Mouse (Mus musculus) midbrain, embryonic 10.5 days (tissue): ENCODE measurements around the gene Rnf17. TPM values are rescaled to one million over a fixed set of nuclear protein-coding genes. Genes with fewer than 3 reads are reported as not detected.

Experiments used
- DNase-seq: peaks from one replicate; pipeline ENCODE4 v3.0.0-alpha.2; 2017; ENCODE audit warnings: low spot score
- H3K27ac ChIP-seq: fragments of 300-500 bp; sonication (generic); replicated peaks from 2 replicates; pipeline ENCODE4 v1.5.1; 2016; ENCODE audit warnings: mild to moderate bottlenecking
- H3K27me3 ChIP-seq: fragments of 300-500 bp; sonication (generic); 2 replicates; pipeline ENCODE4 v1.6.1; 2016; ENCODE audit warnings: low read depth, mild to moderate bottlenecking; ENCODE audit not compliant: poor library complexity, severe bottlenecking
- H3K36me3 ChIP-seq: fragments of 300-500 bp; sonication (generic); 2 replicates; pipeline ENCODE4 v1.6.1; 2016; ENCODE audit warnings: mild to moderate bottlenecking, moderate library complexity
- H3K4me1 ChIP-seq: fragments of 300-500 bp; sonication (generic); 2 replicates; pipeline ENCODE4 v1.6.1; 2016
- H3K4me3 ChIP-seq: fragments of 300-500 bp; sonication (generic); 2 replicates; pipeline ENCODE4 v1.5.1; 2016; ENCODE audit warnings: mild to moderate bottlenecking, moderate library complexity
- H3K9me3 ChIP-seq: fragments of 300-500 bp; sonication (generic); replicated peaks from 2 replicates; pipeline ENCODE4 v1.6.1; 2016; ENCODE audit warnings: mild to moderate bottlenecking
- WGBS: fragments of 180-500 bp; shearing (Covaris S2); methylation state at CpG from one replicate; pipeline ENCODE4 v1.1.7; 2016; 5-methylcytosine and 5-hydroxymethylcytosine counted together
- polyA plus RNA-seq: library from polyadenylated mRNA; unstranded; fragments of >200 nt; fragmentation: Nextera tagmentation; extraction: Ambion mirVana; gene quantifications from 2 replicates; pipeline ENCODE4 v1.2.1, GENCODE M21; 2016

Gene Rnf17
- polyA plus RNA-seq, 1 experiment from 2014 or later: 1.9 TPM

DNA sequence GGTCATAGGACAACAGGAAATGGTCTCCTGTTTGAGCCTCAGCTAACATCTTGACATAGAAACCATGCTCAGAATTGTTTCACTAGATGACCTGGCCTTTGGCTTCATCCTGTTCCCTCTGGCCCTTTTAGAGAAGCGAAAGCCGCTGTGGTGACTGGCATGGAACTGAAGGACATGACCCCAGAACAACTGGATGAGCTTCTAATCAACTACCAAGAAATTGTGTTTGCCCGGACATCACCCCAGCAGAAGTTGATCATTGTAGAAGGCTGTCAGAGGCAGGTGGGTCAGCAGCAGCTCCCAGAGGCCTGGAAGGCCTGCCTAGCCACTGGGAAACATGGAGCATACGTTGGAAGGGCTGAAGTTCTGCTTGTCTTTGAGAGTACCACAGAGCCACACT is 20.0 kb upstream of the Rnf17 start:
- WGBS: 90% methylated on average over 4 of the region's 4 CpGs
- H3K27me3 ChIP-seq: no peaks in the 10 kb centered on the region
- no peak for DNase-seq
- no peaks in the 10 kb centered on the region for H3K4me1 ChIP-seq
- H3K9me3 ChIP-seq: no peaks in the 10 kb centered on the region
- no peaks in the 10 kb centered on the region for H3K36me3 ChIP-seq
- H3K4me3 ChIP-seq: no peak overlapping the region
- H3K27ac ChIP-seq: no peak overlapping the region

DNA sequence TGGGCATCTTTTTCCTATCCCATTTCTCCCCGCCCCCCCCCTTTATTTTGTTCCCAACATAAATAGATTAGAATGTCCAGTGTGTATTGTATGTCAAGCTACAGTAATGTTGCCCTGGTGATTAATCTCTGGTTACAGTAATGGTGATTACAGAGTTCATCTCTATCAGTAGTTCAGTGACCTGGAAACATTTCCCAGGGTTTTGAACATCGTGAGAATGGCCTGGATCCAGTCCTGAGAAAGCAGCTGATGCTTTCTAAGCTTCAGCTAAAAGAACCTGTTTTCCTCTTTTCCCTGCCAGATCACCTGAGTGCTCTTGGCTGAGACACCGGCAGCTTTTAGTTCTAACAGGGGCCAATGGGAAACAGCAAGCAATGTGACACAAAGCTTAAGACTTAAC is 12.1 kb upstream of the Rnf17 start:
- no peak overlapping the region for H3K4me3 ChIP-seq
- H3K9me3 ChIP-seq: no peaks in the 10 kb centered on the region
- DNase-seq: no peak
- no peak overlapping the region for H3K27ac ChIP-seq
- peaks cover 4% of the 10 kb centered on the region for H3K4me1 ChIP-seq
- 77% methylated on average over 3 of the region's 3 CpGs for WGBS
- H3K36me3 ChIP-seq: no peaks in the 10 kb centered on the region
- no peaks in the 10 kb centered on the region for H3K27me3 ChIP-seq

- peaks cover 4% of the 10 kb centered on the region for H3K4me1 ChIP-seq
- no peak for DNase-seq
- H3K27me3 ChIP-seq: no peaks in the 10 kb centered on the region
- H3K9me3 ChIP-seq: no peaks in the 10 kb centered on the region
- 53% methylated on average over 2 of the region's 2 CpGs for WGBS
- no peaks in the 10 kb centered on the region for H3K36me3 ChIP-seq
- no peak overlapping the region for H3K4me3 ChIP-seq
- no peak overlapping the region for H3K27ac ChIP-seq
Measured at GRCm38 (mm10) chr14:56393704-56394312, 8.6 kb upstream of the Rnf17 start.

- DNase-seq: no peak
- H3K36me3 ChIP-seq: no peaks in the 10 kb centered on the region
- H3K27me3 ChIP-seq: no peaks in the 10 kb centered on the region
- H3K27ac ChIP-seq: no peak overlapping the region
- no peaks in the 10 kb centered on the region for H3K9me3 ChIP-seq
- peaks cover 4% of the 10 kb centered on the region for H3K4me1 ChIP-seq
- H3K4me3 ChIP-seq: no peak overlapping the region
Measured at GRCm38 (mm10) chr14:56398001-56398400, 4.4 kb upstream of the Rnf17 start.

- H3K27me3 ChIP-seq: no peaks in the 10 kb centered on the region
- H3K4me3 ChIP-seq: no peak overlapping the region
- 98% methylated on average over 2 of the region's 2 CpGs for WGBS
- no peak for DNase-seq
- no peak overlapping the region for H3K27ac ChIP-seq
- H3K4me1 ChIP-seq: no peaks in the 10 kb centered on the region
- H3K9me3 ChIP-seq: no peaks in the 10 kb centered on the region
- H3K36me3 ChIP-seq: no peaks in the 10 kb centered on the region
Measured at GRCm38 (mm10) chr14:56403072-56403375, 643 bp downstream of the Rnf17 start.

GRCm38 (mm10) chr14:56462090-56462489 is 59.7 kb downstream of the Rnf17 start:
- Histone ChIP-seq H3K4me1 (no peaks in the 10 kb centered on the region), H3K9me3 (no peaks in the 10 kb centered on the region), H3K27ac (no peak overlapping the region), H3K4me3 (no peak overlapping the region), H3K36me3 (no peaks in the 10 kb centered on the region), H3K27me3 (no peaks in the 10 kb centered on the region)
- DNase-seq: no peak
- 74% methylated on average over 2 of the region's 2 CpGs for WGBS

GRCm38 (mm10) chr14:56462729-56463128 is 60.3 kb downstream of the Rnf17 start:
- WGBS: 76% methylated on average over 1 of the region's 1 CpGs
- Histone ChIP-seq H3K27me3 (no peaks in the 10 kb centered on the region), H3K4me3 (no peak overlapping the region), H3K36me3 (no peaks in the 10 kb centered on the region), H3K27ac (no peak overlapping the region), H3K9me3 (no peaks in the 10 kb centered on the region), H3K4me1 (no peaks in the 10 kb centered on the region)
- DNase-seq: no peak

DNA sequence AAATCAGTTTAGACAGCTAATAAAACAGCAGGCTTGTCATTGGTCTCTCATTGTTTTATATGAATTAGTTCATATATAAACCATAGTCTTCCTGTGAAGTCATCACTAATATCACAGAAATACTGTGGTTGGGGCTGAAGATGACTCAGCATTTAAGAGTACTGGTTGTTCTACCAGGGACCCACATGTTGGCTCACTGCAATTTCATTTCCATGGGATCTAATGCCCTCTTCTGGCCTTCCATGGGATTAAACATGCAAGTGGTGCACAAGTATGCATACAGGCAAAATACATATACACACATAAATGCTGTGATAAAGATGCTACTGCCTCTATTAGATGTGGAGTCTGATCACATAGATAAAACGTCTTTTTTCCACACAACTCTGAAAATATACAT is 65.8 kb downstream of the Rnf17 start:
- H3K27me3 ChIP-seq: no peaks in the 10 kb centered on the region
- WGBS: 50% methylated on average over 1 of the region's 1 CpGs
- no peaks in the 10 kb centered on the region for H3K9me3 ChIP-seq
- DNase-seq: no peak
- H3K36me3 ChIP-seq: no peaks in the 10 kb centered on the region
- no peak overlapping the region for H3K27ac ChIP-seq
- H3K4me3 ChIP-seq: no peak overlapping the region
- H3K4me1 ChIP-seq: no peaks in the 10 kb centered on the region

DNA sequence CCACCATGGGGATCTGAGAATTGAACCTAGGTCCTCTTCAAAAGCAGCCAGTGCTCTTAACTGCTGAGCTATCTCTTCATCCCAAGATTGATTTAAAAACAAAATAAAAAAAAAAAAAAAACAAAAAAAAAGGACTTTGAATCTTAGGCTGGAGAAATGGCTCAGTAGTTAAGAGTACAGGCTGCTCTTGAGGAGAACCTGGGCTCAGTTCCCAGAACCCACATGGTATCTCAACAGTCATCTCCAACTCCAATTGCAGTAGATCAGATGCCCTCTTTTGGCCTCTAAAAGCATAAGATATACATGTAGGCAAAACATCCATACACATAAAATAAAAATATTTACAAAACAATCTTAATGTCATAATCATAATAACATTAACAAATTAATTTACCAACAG is 87.4 kb downstream of the Rnf17 start:
- Histone ChIP-seq H3K9me3 (no peaks in the 10 kb centered on the region), H3K36me3 (no peaks in the 10 kb centered on the region), H3K27ac (no peak overlapping the region), H3K4me3 (no peak overlapping the region), H3K27me3 (no peaks in the 10 kb centered on the region), H3K4me1 (no peaks in the 10 kb centered on the region)
- no peak for DNase-seq

DNA sequence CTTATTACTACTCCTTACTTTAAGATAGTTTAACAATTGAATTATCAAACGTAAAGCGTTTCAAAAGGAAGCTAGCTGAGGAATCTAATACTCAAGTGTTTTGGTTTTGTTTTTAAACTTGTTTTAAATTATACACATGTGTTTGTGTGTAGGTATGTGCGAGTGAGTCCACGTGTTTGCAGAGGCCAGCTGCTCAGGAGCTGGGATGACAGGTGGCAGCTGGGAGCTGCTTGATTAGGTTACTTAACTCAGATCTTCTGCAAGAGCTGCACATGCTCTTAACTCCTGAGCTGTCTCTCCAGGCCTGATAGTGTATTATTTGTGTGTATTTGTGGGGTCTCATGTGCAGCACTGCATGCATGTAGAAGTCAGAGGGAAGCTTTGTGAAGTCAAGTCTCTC is 100.0 kb downstream of the Rnf17 start:
- H3K27me3 ChIP-seq: no peaks in the 10 kb centered on the region
- no peak overlapping the region for H3K4me3 ChIP-seq
- H3K27ac ChIP-seq: no peak overlapping the region
- H3K36me3 ChIP-seq: no peaks in the 10 kb centered on the region
- H3K4me1 ChIP-seq: no peaks in the 10 kb centered on the region
- DNase-seq: no peak
- 85% methylated on average over 4 of the region's 4 CpGs for WGBS
- no peaks in the 10 kb centered on the region for H3K9me3 ChIP-seq

GRCm38 (mm10) chr14:56506743-56507142 is 104.4 kb downstream of the Rnf17 start:
- Histone ChIP-seq H3K4me1 (no peaks in the 10 kb centered on the region), H3K36me3 (no peaks in the 10 kb centered on the region), H3K27ac (no peak overlapping the region), H3K4me3 (no peak overlapping the region), H3K27me3 (no peaks in the 10 kb centered on the region), H3K9me3 (no peaks in the 10 kb centered on the region)
- WGBS: 80% methylated on average over 3 of the region's 3 CpGs
- no peak for DNase-seq

- peak; percentile 45 for DNase-seq
- Histone ChIP-seq H3K4me1 (no peaks in the 10 kb centered on the region), H3K36me3 (no peaks in the 10 kb centered on the region), H3K27ac (no peak overlapping the region), H3K9me3 (no peaks in the 10 kb centered on the region), H3K4me3 (no peak overlapping the region), H3K27me3 (no peaks in the 10 kb centered on the region)
- WGBS: 43% methylated on average over 6 of the region's 6 CpGs
Measured at GRCm38 (mm10) chr14:56512084-56512483, 109.7 kb downstream of the Rnf17 start.

GRCm38 (mm10) chr14:56514775-56515174 is 112.4 kb downstream of the Rnf17 start:
- no peak for DNase-seq
- H3K27me3 ChIP-seq: no peaks in the 10 kb centered on the region
- H3K4me1 ChIP-seq: no peaks in the 10 kb centered on the region
- H3K9me3 ChIP-seq: no peaks in the 10 kb centered on the region
- no peak overlapping the region for H3K27ac ChIP-seq
- WGBS: 83% methylated on average over 2 of the region's 2 CpGs
- no peak overlapping the region for H3K4me3 ChIP-seq
- no peaks in the 10 kb centered on the region for H3K36me3 ChIP-seq

DNA sequence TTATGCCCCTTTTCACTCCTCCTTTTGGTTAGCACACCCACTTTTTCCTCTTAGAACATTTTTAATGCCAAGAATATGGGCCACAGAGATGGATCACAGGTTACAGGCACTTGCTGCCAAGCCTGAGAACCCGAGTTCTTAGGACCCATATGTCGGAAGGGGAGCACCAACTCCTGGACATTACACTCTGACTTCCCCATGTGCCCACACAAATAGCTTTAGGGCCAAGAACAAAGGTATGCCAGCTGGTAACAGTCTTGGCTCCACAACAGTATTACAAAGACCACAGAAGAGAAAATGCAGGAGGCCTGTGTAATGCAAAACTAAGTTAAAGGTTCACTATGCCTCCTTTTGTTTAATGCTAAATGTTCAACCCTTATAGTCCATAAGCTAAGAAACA is 128.4 kb downstream of the Rnf17 start:
- Histone ChIP-seq H3K9me3 (no peaks in the 10 kb centered on the region), H3K36me3 (peaks cover 92% of the 10 kb centered on the region), H3K4me3 (no peak overlapping the region), H3K4me1 (no peaks in the 10 kb centered on the region), H3K27me3 (no peaks in the 10 kb centered on the region), H3K27ac (no peak overlapping the region)
- no peak for DNase-seq
- WGBS: 96% methylated on average over 2 of the region's 2 CpGs
